Mouse (Mus musculus) cerebellum, postnatal 10 days (tissue): ENCODE data around the gene Gm10322.

Experiments
- DNase-seq, 2 experiments: peaks; one replicate each; pipeline ENCODE4 v3.0.0; 2021; ENCODE audit warnings: mixed read lengths in 2 of 2

The Gm10322 gene

GRCm38 (mm10) chr10:59665503-59666291, 49.8 kb downstream of the Gm10322 start:
- peak in 1 of 2 experiments; percentile 15 for DNase-seq
